Mouse (Mus musculus) embryonic fibroblast, embryonic 13.5 days (primary cell): ENCODE data around the gene Nabp1. TPM values are rescaled to one million over a fixed set of nuclear protein-coding genes. Genes with fewer than 3 reads are reported as not detected.

Experiments
- H3K27ac ChIP-seq: 2 replicates; pipeline ENCODE4 v1.5.1; 2012; ENCODE audit warnings: low read length, control low read depth, inconsistent platforms; ENCODE audit not compliant: insufficient read depth
- H3K4me1 ChIP-seq: 2 replicates; pipeline ENCODE4 v1.6.1; 2011; ENCODE audit warnings: low read length; ENCODE audit not compliant: control insufficient read depth, insufficient read depth
- H3K4me3 ChIP-seq: 2 replicates; pipeline ENCODE4 v1.5.1; 2011; ENCODE audit warnings: mild to moderate bottlenecking, control low read depth, low read length; ENCODE audit not compliant: insufficient read depth
- CTCF ChIP-seq: IDR thresholded peaks from 2 replicates; pipeline ENCODE4 v1.5.1; 2011; ENCODE audit warnings: mild to moderate bottlenecking, control low read depth, low read length, moderate library complexity, borderline replicate concordance; ENCODE audit not compliant: insufficient read depth
- POLR2A ChIP-seq: IDR thresholded peaks from 2 replicates; pipeline ENCODE4 v1.6.1; 2011; ENCODE audit warnings: low read depth, mild to moderate bottlenecking, control low read depth, low read length, moderate library complexity
- polyA plus RNA-seq: library from polyadenylated mRNA; stranded (reverse); fragments of >200 nt; gene quantifications from 2 replicates; pipeline ENCODE4 v1.2.4, GENCODE M21; 2011; ENCODE audit warnings: low read depth; ENCODE audit not compliant: missing spikeins, insufficient read length

Nabp1 gene
- polyA plus RNA-seq, 1 experiment = 34.7 TPM

DNA sequence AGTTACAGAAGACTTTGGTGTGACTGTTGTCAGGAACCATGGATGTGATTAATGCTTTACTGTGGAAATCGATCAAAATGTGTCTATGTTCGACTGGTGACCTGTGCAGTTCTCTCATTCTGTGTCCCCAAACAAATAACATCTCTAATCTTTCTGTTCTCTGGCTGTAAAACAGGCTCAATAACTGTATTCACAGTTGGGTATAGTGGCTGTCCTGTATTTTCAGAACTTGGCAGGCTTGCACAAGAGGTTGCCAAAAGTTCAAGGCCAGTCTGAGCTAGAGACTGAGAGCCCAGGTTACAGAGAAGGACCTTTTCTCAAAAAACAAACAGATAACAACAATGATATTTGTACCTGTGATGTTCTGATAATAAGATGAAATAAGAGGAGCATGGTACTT lies 34.1 kb upstream of the Nabp1 start:
- Histone ChIP-seq H3K4me1 (peaks cover 3% of the 10 kb centered on the region), H3K4me3 (no peak overlapping the region), H3K27ac (no peak overlapping the region)
- no peak for TF ChIP-seq CTCF
- no peak for TF ChIP-seq POLR2A

DNA sequence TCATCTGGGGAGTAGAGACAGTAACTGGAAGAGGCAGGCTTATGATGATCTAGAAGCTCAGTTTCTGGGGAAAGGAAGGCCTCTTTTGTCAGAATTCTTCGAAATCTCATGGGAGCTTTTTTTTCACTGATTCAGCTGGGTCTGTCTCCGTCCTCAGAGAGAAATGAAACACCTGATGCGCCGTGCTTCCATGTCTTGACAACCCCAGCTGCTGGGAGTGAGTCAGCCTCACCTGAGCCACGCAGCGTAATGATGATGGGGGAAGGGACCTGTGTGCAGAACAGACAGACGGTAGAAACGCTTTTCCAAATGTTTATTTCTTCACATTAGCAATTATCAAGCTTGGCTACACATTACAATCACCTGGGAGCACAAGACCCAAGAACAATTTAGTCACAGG lies 31.6 kb upstream of the Nabp1 start:
- peaks cover 6% of the 10 kb centered on the region for H3K4me1 ChIP-seq
- TF ChIP-seq CTCF (no peak), POLR2A (no peak)
- H3K4me3 ChIP-seq = no peak overlapping the region
- peak overlapping the region; percentile 12; the same call in 1 of the 2 replicates for H3K27ac ChIP-seq

DNA sequence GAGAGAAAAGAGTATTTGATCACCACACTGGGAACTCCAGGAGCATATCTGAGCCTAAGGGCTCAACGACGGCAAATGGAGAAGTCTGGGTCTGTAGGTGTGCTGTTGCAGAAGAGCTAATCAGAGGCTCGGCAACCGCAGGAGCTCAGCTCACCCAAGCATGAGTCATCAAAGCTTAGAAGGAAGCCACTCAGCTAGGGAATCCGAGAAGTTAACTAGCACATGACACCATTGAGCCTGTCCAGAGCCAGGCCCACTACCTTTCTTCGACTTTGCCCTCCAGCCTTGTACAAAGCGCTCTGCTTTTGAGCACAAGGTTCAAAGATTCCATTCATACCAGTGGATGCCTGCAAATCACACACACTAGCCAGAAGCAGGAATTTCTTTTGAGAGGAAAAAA lies 30.9 kb upstream of the Nabp1 start:
- Histone ChIP-seq H3K4me3 (no peak overlapping the region), H3K27ac (0 out of 2 replicates have a peak overlapping the region, but pooled peaks have one; percentile 12), H3K4me1 (peaks cover 6% of the 10 kb centered on the region)
- TF ChIP-seq CTCF = no peak
- no peak for TF ChIP-seq POLR2A

DNA sequence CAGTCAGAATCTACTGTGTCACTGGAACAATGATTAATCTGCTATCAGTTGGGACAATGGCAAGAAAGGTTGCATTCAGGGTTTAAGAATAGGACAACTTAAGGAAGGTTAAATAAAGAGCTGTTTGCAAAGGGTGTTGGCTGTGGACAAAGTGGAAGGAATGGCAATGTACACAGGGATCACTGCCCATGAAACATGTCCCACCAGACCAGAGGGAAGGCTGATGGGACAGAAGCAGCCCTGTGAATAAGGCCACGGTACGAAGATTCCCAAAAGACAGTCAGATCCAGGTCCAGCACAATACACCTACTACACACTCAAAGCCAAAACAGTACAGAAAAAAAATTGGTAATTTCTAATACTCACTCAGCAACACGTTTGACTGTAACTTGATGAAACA lies 30.3 kb upstream of the Nabp1 start:
- TF ChIP-seq POLR2A (no peak), CTCF (no peak)
- Histone ChIP-seq H3K4me1 (peaks cover 6% of the 10 kb centered on the region), H3K27ac (no peak overlapping the region; the same call in 1 of the 2 replicates)

DNA sequence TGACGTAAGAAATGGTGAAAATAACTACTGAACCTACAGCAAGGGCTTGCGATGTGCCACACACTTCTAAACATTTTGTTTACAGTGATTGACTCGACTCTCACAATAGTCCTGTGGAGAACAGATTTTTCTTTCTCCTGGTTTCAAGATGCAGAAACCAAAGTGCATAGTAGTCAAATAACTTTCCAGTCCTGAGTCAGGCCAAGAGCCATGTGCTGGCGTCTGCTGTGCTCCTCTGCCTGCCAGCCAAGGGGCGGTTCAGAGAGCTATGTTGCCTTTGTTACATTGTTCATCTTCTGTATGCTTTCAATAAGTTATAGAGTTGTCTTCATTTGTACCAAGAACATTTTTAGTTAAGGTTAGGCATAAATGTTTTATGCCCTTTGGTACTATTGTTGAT lies 29.2 kb upstream of the Nabp1 start:
- H3K4me3 ChIP-seq = no peak overlapping the region
- TF ChIP-seq CTCF = no peak
- TF ChIP-seq POLR2A = no peak
- peaks cover 6% of the 10 kb centered on the region for H3K4me1 ChIP-seq
- peak overlapping the region; percentile 76 for H3K27ac ChIP-seq

More for the DNA sequence above, 30.3 kb upstream of the Nabp1 start:
- no peak overlapping the region for H3K4me3 ChIP-seq

DNA sequence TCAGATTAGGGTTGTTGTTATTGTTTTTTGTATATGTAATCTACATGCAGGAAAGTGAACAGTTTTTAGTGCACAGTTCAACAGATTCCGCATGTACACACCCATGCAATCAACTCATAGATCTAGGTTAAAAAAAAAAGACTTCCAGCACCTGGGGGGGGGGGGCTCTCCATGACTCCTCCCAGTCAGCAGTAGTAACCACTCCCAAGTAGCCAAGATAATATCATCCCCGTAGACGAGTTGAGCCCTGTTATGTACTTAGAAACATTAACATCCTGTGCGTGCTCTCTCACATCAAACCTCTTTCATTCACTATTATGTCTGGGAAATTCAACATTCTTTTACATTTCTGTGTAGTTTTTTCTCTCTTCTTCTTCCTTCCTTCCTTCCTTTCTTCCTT lies 28.0 kb upstream of the Nabp1 start:
- peaks cover 6% of the 10 kb centered on the region for H3K4me1 ChIP-seq
- TF ChIP-seq POLR2A (no peak), CTCF (no peak)
- H3K27ac ChIP-seq = no peak overlapping the region
- H3K4me3 ChIP-seq = no peak overlapping the region

DNA sequence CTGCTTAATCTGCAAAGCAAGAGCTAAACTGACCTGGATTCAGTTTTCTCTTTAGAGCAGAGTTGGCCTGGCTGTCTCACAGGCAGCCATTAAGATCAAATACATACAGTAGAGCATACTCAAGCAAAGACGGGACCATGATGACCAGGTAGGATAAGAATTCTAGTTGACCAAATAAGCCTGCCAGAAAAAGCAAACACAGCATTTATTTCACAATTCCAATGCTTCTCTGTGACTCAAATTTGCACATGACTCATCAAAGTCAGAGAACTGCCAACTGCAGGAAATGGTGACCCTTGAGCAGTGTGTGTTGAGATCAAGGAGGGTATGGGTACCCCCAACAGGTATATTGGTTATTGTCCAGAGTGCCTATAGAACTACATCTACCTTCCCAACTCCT lies 27.4 kb upstream of the Nabp1 start:
- H3K4me3 ChIP-seq = no peak overlapping the region
- H3K4me1 ChIP-seq = peaks cover 6% of the 10 kb centered on the region
- TF ChIP-seq CTCF (no peak), POLR2A (no peak)
- H3K27ac ChIP-seq = peak overlapping the region; percentile 62

DNA sequence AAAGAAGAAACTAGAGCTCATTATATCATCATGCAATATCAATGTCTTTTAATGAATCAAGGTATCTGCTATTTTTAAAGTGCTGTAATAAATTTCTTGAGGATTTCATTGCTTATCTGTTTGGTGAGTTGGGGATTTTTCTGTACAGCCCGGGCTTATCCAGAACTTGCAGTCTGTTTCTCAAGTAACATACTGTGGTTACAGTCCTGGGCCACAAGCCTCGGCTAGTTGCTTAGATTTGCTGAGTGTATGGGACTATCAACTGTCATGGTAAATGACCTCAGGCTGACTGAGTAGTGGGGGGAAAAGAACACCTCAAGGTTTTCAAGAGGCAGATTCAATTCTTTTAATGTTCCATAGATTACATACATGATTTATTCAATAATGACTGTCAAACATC lies 24.8 kb upstream of the Nabp1 start:
- H3K27ac ChIP-seq = no peak overlapping the region
- H3K4me1 ChIP-seq = peaks cover 3% of the 10 kb centered on the region
- H3K4me3 ChIP-seq = no peak overlapping the region
- TF ChIP-seq CTCF = no peak
- TF ChIP-seq POLR2A = no peak

DNA sequence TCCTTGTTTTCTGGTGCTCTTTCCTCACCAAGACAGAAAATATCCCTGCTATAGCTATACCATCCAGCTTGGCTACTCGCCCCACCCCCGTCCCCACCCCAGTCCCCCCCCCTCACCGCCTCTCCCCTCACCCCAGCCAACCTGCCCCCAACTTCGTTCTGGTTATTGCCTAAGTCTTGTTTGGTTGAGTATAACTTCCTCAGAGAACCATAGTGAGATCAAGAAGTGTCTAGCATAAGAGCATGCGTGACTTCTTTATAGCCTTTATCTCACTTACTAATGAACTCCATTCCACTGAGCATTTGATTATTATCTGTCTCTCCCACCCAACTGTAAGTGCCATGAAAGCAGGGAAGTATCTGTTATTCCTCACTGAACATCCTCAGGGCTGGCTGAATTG lies 24.1 kb upstream of the Nabp1 start:
- Histone ChIP-seq H3K27ac (no peak overlapping the region), H3K4me1 (peaks cover 3% of the 10 kb centered on the region), H3K4me3 (no peak overlapping the region)
- TF ChIP-seq CTCF (no peak), POLR2A (no peak)

DNA sequence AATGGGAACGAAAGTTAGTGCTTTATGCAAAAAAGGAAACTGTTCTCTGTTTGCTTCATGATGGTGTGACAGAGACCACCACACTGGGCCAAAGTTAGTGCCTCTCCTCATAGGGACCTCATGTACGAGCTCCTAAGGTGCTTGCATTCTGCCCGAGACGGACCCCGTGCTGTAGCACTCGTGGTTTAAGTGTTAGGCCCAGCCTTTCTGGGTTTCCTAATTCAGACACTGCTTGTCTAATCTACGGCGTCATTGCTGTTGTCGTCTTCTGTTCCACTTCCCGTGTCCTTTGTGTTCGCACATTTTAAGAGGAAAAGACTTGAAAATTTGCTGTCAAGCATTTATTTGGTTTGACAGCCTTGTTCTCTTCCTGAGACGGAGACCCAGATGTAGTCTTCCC lies 23.0 kb upstream of the Nabp1 start:
- no peak overlapping the region for H3K27ac ChIP-seq
- TF ChIP-seq POLR2A (no peak), CTCF (no peak)
- H3K4me1 ChIP-seq = no peaks in the 10 kb centered on the region
- H3K4me3 ChIP-seq = no peak overlapping the region

DNA sequence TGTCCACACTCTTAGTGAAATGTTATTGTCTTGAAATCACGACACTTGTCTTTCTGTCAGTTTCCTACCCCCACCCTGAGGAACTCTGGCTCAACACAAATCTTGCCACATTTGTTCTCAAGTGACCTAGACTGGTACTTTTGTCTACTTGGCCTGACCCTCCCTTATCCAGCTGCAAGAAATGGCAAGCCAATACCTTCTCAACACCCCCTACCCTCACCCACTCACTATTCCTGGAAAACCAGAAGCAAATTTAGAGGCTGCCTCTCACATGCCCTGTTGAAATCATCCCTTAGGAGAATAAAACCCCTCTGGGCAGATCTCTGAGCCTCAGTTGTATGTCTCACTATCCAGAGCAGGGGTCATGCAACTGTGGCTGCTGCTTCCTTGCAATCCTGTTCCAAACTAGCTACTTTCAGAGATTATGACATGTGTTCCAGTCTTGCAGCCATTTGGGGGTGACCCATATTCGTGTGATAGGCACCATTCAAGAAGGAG lies 20.4 kb upstream of the Nabp1 start:
- Histone ChIP-seq H3K27ac (no peak overlapping the region), H3K4me1 (no peaks in the 10 kb centered on the region), H3K4me3 (no peak overlapping the region)
- TF ChIP-seq CTCF = no peak
- TF ChIP-seq POLR2A = no peak
